Mouse (Mus musculus): ENCODE data around the gene Camk2b.

GRCm38 (mm10) chr11:5989954-5990593 lies 76.1 kb downstream of the Camk2b start:
- TF ChIP-seq POLR2A (IDR thresholded peaks at IDR 0.05; ENCODE audit: insufficient read depth, low read length) (no peak), CTCF (IDR thresholded peaks at IDR 0.05; ENCODE audit: low read depth, low read length) (no peak)
